Mouse (Mus musculus): ENCODE data around the gene Cdc42bpg. TPM values are rescaled to one million over a fixed set of nuclear protein-coding genes. Genes with fewer than 3 reads are reported as not detected.
A peak's percentile ranks its signal among the peaks of the same experiment; 100 is the strongest.

Gene Cdc42bpg
- total RNA-seq (2021) = 10 to 100 TPM; 10.9 to 11.9 TPM

DNA sequence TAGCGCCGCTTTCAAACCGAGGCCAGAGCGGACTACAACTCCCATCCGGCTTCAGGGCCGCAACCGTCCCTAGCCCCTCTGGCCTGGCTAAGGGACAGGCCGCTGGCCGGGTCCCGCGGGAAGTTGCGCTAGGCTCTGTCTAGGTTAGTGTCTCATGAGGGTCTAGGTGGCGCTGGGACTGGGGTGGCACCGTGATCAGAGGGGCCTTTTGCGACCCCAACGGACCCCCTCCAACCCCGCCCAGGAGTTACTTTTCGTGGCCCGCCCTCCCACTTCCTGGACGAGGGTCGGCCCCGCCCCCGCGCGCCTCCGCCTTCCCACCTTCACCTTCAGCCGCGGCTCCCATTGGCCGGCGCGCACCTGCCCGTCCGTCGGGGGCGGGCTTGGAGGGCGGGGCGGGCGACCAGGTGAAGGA is at the start of gene Cdc42bpg:
TSS of gene Cdc42bpg (plus strand) at position 320 of the 415 bp plus-strand sequence.
- intact Hi-C loops (cut with DNase I) = no loop called here
- peak; percentile 86 to 92 for DNase-seq

DNA sequence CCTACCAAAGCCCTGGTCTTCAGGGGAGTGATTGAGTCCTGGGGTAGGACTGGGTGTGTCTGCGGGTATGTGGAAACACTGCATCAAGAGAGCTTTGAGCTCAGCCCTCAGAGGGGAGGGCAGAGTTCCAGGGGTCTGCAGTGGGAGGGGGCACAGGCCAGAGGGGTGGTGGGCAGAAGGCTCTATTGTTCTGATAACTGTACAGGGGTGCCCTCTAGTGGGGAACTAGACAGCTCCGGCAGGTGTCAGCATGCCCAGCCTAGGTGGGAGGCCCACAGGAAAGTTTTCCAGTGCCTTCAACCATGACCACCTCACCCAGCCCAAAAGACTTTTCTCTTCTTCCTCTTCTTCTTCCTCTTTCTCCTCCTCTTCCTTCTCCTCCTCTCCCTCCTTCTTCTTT is 45.8 kb upstream of the Cdc42bpg start:
- no peak for DNase-seq
- intact Hi-C loops (cut with DNase I) = no loop called here

DNA sequence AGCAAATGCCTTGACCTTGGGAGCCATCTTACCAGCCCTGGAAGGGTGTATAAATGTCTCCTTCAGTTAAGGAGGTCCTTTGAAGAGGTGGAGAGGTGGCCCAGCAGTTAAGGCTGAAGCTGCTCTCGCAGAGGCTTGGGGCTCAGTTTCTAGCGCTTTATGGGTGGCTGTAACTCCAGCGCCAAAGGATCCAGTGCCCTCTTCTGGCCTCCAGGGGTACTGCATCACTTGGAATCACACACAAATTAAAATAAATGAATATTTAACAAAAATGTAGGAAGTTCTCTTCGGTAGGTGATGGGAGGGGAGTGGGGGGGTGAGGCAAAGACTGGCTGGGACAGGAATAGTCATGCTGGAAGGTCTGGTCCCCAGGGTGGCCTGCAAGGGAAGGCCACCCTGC is 45.3 kb upstream of the Cdc42bpg start:
- intact Hi-C loops (cut with DNase I) = no loop called here
- no peak for DNase-seq

DNA sequence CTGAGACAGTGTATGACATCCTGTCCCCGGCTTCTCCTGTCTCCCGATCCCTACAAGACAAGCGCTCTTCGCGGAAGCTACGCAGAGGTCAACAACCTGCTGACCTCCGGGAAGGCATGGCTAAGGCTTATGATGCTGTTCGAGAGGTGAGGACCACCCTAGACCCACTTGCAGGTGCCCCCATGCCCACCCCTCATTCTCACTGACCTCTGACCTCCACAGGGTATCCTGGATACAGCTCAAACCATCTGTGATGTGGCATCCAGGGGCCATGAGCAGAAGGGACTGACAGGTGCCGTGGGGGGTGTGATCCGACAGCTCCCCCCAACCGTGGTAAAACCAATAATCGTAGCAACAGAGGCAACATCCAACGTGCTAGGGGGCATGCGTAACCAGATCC is 44.9 kb upstream of the Cdc42bpg start:
- intact Hi-C loops (cut with DNase I) = no loop called here
- no peak for DNase-seq

DNA sequence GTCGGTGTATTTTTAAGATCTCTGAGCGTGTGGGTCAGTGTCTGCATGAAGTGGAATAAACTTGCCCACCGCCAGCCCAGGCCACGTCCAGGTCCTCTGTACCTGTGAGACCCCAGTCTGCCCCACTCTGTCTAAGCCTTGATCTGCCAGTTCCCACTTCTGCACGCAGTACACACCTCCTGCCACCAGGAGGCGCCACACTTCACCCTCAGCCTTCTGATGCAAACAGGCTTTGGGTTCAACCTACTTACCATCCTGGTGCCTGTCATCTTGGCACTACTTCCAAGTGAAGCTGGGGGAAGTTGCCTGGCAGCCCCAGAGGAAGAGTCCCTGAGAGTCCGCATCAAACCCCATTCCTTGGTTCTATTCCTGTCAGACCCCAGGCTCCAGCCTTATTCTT is 44.0 kb upstream of the Cdc42bpg start:
- peak; percentile 77 to 82 for DNase-seq
- intact Hi-C loops (cut with DNase I) = loop anchor here (2.0 kb wide), 1 partner anchor 69 kb away; no protein-coding TSS in a partner anchor

DNA sequence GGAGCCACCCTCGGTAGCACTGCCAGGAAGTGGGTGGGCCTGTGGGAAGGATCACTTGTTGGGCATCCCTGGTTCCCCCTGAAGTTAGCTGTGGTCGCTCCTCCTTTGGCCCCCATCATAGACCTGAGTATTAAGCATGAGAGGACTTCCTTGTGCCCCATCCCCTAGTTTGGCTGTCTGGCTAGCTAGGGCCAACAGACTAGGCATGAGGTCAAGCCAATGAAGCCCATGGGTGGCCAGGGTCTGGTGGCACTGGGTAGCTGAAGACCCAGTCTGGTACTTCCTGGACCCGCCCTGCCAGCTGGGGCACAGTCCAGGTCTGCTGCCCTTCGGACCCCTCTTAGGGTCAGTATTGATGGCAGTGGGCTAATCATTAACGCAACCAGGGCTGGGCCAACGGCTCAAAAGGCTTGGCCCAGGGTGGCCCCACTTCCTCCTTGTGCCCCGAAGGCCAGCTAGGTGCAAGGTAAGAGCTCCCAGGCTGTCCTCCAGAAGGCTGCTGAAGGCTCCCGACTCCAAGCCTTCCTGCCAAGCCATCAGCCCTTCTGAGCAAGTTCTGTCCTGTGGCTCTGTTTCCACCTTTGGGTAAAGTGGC is 43.3 kb upstream of the Cdc42bpg start:
- intact Hi-C loops (cut with DNase I) = loop anchor here (2.0 kb wide), 1 partner anchor 68 kb away; no protein-coding TSS in a partner anchor
- no peak for DNase-seq

DNA sequence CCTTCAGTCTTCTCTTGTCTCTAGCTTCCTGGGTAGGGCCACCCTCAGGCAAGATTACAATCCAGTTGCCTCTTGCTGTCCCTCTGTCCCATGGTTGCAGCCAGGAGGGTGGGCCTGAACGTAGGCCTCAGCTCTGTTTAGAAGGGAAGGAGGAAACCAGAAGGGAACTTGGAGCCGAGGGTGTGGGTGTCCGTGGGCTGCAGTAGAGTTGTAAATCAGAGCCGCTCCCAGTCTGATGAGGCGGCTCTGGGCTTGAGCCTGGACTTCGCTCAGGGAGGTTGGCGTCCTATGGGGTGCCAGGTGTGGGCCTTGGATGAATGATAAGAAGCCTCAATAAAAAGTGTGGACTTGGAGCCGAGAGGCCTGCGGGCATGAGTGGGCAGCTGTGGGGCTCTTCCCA is 42.1 kb upstream of the Cdc42bpg start:
- intact Hi-C loops (cut with DNase I) = no loop called here
- DNase-seq = no peak

DNA sequence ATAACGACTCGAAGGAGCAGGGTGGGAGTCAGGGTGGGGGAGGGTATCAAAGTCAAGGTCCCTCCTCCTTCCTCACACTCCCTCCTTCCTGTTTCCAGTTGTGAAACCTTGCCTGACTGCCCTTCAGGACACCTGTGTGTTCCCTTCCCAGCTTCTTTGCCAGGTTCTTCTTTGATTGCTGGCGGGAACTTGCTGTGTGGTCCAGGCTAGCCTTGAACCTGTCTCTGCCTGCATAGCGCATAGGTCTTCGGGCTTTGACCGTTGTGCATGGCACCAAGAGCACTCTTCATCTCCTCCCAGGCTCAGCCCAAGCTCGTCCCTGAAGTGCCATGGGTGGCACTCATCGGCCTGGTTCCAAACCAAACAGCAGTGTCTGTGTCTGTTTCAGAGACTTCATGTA is 41.3 kb upstream of the Cdc42bpg start:
- intact Hi-C loops (cut with DNase I) = no loop called here
- no peak for DNase-seq

DNA sequence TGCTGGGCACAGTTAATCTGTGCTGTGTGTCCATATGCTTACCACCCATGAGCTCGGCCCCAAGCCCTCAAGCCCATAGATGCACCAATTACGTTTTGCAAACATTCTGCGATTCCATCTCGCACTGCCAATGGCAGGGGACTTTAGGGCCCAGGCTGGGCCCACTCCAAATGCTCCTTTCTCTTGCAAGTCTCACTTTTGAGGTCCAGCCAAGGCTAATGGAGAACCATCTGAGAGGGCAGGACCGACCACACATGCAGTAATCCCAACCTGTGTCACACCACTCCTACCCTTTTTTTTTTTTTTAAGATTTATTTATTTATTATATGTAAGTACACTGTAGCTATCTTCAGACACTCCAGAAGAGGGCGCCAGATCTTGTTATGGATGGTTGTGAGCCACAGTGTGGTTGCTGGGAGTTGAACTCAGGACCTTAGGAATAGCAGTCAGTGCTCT is 40.5 kb upstream of the Cdc42bpg start:
- no peak for DNase-seq
- intact Hi-C loops (cut with DNase I) = no loop called here

DNA sequence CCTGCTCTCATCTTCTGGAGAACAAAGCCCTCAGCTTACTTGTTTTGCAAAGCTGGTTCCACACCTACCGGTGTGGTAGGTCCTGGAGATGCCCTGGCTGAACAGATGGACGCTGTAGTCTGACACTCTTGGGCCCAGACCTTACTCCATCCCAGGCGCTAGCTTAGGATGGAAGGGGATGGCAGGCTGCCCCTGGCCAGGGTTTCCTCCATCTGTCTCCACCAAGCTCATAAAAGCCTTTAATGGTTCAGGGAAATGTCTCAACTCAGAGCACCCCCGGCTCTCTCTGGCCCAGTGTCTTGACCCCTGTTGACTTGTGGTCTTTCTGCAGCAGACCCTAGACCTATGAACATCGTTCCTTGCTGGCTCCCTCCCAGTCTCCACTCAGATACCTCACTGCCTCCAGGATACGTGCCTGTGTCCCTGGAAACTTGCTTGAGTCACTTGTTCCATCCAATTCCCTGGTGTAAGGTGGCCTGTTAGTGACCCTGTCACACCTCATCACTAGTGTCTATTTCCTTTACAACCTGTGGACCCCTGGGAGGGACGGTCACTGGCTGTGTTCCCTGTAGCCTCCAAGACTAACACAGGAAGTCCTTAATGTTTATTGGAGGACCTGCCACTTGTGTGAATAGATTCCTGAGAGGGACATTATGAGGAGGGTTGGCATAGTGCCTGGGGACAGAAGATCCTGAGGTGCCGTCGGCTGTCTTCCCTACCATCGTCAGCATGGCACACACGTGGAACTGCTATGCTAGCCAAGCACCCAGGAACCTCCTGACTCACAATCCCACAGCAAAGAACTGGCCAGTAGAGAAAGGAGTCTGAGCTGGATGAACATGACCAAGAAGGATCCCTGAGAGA is 38.7 kb upstream of the Cdc42bpg start:
- DNase-seq = no peak
- intact Hi-C loops (cut with DNase I) = loop anchor here (1.0 kb wide), 2 partner anchors 37 to 64 kb away; no protein-coding TSS in a partner anchor

DNA sequence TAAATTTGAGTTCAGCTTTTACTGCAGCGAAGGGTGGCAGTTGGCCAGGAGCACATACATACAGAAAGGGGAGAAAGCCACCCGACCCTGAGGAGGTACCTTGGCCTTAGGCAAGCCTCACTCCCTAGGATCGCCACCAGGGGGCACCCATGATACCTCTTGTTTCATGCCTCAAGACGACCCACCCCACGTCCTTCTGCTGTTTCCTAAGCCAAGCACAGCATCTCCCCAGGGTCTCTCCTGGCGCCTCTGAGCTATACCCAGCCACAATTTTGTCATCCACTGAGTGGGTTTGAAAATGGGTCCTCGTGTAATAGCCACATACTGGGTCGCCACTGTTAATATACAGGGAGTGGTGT is 38.1 kb upstream of the Cdc42bpg start:
- peak; percentile 90 to 92 for DNase-seq
- intact Hi-C loops (cut with DNase I) = loop anchor here (1.0 kb wide), 2 partner anchors 36 to 63 kb away; no protein-coding TSS in a partner anchor

DNA sequence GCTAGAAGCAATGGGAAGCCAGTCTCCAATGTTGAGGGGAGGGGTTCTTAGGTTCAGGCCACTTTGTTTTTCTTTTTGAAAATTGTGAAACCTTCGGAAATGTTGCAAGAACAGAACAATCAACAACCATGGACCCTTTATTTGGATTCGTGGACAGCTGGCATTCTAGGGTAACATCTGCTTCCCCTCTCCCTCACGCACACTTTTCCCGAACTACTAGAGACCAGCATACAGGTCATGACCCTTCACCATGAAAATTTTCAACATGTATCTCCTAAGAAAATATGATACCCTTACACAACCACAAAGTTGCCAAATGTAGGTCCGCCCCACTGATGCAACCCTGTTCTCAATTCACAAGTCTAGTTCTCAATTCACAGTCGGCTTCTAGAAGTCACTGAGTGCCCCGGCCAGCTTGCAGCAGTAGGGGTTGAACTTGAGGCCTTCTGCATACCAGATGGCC is 37.6 kb upstream of the Cdc42bpg start:
- DNase-seq = no peak
- intact Hi-C loops (cut with DNase I) = loop anchor here (1.0 kb wide), 2 partner anchors 36 to 63 kb away; no protein-coding TSS in a partner anchor

DNA sequence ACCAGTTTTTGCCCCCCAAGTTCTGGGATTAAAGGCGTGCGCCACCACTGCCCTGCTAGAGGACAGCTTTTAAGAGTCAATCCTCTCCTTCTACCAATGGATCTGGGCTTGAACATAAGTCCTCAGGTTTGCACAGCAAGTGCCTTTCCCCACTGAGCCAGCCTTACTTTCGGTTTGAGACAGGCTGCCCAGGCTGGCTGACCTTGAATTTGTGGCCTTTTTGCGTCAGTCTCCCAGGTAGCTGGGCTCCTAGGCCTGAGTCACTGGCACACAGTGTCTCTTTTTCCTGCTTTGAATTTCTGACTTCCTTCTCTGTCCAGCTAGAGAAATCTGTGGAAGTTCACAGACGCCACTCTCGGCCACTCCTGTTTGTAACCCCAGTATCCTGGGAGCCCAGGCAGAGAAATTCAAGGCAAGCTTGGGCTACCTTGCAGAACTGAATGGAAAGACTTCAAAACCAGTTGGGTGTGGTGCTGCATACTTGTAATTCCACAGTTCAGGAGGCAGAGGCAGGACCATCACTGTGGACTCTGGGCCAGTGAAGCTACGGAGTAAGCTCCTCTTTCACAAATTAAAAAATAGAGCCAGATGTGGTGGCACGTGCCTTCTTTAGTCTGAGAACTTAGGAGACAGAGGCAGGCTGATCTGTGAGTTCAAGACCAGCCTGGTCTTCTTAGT is 36.3 kb upstream of the Cdc42bpg start:
- DNase-seq = no peak
- intact Hi-C loops (cut with DNase I) = no loop called here

DNA sequence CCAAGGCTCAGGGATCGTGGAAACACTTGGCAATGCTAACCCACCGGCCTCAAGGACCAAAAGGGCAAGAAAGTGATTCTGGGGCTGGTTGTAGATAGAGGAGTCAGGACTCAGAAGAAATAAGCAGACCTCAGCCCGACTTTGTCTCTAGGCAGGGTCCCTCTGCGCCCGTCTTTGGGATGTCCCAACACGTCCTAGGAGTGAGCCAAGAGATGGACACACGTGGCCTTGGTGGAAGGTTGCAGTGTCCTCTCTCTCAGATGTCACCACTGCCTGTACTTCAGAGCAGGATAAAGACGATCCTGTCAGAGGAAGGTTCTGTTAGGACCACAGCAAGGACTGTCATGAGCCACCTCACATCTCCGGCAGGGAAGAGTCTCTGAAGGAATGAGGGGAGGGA is 35.6 kb upstream of the Cdc42bpg start:
- no peak for DNase-seq
- intact Hi-C loops (cut with DNase I) = no loop called here

DNA sequence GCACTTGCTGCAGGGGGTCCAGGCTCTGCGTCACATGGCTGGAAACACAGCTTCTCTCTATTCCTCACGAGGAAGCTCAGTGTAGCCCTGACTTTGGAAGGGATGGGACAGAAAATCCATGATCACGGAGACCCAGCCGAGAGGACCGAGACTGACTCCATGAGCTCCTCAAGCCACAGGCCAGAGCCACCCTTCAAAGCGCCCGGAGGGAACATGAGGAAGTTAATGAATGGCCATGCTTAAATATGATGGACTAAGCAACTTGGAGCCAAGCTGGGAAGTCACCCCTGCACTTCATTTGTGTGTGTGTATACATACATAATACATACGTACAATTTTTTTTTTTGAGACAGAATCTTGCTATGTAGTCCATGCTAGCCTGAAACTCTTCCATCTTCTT is 35.0 kb upstream of the Cdc42bpg start:
- intact Hi-C loops (cut with DNase I) = no loop called here
- no peak for DNase-seq

DNA sequence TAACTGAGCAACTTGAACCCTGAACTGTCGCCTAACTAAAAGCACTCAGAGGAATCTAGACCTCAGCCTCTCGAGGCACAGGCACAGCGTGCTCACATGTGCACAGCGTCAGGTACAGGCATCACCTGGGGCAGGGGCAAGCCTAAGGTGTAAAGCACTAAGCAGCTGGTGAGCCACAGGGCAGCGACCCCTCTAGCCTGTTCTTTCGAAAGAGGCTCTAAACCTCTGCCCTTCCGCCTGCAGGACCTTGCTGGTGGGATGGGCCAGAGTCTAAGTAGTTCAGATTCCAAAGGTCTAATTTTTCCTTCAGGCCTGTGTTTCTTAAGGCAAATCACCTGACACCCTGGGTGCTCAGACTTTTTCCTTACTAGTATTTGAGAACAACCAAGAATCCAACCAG is 34.2 kb upstream of the Cdc42bpg start:
- DNase-seq = no peak
- intact Hi-C loops (cut with DNase I) = no loop called here

DNA sequence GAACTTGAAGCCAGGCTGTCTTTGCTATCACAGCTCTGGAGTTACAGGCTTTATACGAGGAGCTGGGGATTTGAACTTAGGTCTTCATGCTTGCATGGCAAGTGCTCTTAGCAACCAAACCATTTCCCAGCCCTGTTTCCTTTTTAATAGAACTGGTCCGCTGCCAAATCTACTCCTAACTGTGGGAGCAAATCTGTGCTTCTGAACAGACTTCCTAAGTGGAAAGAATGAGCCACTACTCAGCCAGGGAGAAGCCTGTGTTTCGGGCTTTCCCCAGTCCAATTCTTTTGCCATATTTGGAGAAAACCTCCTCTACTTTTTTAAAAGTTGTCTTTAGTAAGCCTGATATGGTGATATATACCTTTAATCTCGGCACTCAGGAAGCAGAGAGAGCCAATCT is 33.5 kb upstream of the Cdc42bpg start:
- DNase-seq = no peak
- intact Hi-C loops (cut with DNase I) = no loop called here

DNA sequence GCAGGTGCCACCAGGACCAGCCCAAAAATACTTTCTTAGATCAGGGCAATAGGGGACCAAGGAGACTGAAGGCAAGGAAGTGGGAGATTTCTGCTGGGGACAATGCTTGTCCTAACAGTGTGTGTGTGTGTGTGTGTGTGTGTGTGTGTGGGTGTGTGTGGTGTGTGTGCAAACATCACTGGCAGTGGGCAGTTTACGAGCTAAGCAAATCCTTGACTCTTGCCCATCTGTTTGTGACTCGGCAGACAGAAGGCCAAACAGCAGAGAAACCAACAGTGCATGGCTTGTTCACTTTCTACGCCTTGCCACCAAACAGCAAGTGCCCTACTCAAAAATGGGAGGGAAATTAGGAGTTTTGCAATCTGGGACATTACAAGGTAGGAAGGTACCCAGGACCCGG is 32.7 kb upstream of the Cdc42bpg start:
- no peak for DNase-seq
- intact Hi-C loops (cut with DNase I) = no loop called here

DNA sequence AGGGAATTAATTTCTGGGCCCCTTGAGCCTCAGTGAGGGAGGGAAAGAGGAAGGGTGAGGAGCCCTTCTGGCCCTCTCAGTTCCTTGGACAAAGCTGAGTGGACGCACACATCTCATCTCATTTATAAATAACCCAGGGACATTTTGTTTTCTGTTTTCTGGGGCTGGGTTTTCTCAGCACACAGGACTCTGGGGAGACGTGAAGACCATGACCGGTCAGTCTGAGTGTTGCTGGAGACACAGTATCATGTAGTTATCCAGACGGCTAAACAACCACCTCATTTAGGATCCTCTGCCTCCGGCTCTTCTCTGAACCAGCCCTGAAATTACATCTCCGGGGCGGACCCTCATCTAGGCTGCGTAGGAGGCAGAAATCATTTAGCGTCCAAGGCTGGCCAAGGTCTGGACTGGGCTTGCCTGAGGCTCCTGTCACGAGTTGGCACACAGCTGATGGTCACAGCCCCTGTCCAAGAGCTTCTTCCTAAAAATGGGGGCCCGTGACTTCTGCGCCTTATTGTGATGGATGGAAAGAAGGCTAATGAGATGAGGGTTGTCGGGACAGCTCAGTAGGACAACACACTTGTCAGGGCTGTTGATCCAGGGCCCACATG is 32.2 kb upstream of the Cdc42bpg start:
- no peak for DNase-seq
- intact Hi-C loops (cut with DNase I) = no loop called here

DNA sequence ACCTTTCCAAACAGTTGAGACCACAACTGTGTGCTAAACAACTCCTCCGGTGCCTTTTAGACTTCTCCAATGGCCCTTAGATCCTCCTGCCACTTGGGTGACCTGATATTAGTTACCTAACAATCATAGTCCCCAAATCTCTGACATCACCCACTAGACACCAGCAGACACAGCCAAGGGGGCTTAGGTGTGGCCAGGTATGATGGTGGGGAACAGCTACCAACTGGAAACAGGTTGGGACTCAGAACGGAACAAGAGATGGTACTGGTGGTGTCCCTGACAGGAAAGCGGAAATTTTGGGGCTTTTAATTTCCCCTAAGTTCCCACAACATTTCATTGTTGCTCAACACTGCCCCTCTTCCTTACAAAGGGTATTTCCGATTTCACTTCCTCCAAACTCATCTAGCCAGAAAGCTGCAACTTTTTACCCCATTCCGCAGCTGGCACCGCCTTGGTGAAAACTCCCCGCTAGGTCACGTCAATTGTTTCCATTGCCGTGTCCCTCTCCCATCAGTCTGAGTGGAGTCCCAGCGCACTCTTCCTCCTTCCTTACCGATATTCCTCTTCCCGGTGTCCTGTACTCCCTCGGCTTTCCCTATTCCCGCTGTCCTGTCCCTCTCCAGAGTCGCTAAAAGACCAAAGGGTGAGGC is 30.4 kb upstream of the Cdc42bpg start:
- no peak for DNase-seq

More for the DNA sequence above, 30.4 kb upstream of the Cdc42bpg start:
- intact Hi-C loops (cut with DNase I) = loop anchor here (2.0 kb wide), 1 partner anchor 15 kb away; no protein-coding TSS in a partner anchor
